ENCODE assay signal across 8 mouse cellular contexts in genomic region chr8:86787891-86788420, GRCm38 (mm10). TPM values are rescaled to one million over a fixed set of nuclear protein-coding genes. Genes with fewer than 3 reads are reported as not detected.
DNase-seq lines count a peak whose midpoint lies in the region; ATAC-seq and TF ChIP-seq lines count a peak whose summit lies in the region.

No protein-coding gene starts in this region.

- H3K27me3 ChIP-seq in intestine, embryonic 15.5 days (replicated peaks) = no peaks in the 10 kb centered on the region

- 64% methylated on average over 12 of the region's 12 CpGs for WGBS in intestine, embryonic 15.5 days

- H3K36me3 ChIP-seq in intestine, embryonic 15.5 days = no peaks in the 10 kb centered on the region

- H3K4me2 ChIP-seq in intestine, embryonic 15.5 days (replicated peaks) = no peak overlapping the region

- no peak for ATAC-seq in intestine, embryonic 15.5 days

- peak overlapping the region; percentile 23 for H3K27ac ChIP-seq in embryonic fibroblast, embryonic 13.5 days (ENCODE audit: insufficient read depth, low read length)
- H3K27ac ChIP-seq in intestine, embryonic 15.5 days = 0 out of 2 replicates have a peak overlapping the region, but pooled peaks have one; percentile 9

- TF ChIP-seq POLR2A in embryonic fibroblast, embryonic 13.5 days (IDR thresholded peaks at IDR 0.05; ENCODE audit: low read depth, low read length) = no peak

- TF ChIP-seq CTCF in embryonic fibroblast, embryonic 13.5 days (IDR thresholded peaks at IDR 0.05; ENCODE audit: borderline replicate concordance, insufficient read depth, low read length) = no peak

- H3K9me3 ChIP-seq in intestine, embryonic 15.5 days = no peaks in the 10 kb centered on the region

- H3K9ac ChIP-seq in intestine, embryonic 15.5 days = no peak overlapping the region

- no peaks in the 10 kb centered on the region; the same call in 1 of the 2 replicates for H3K4me1 ChIP-seq in embryonic fibroblast, embryonic 13.5 days (ENCODE audit: control insufficient read depth, insufficient read depth, low read length)
- H3K4me1 ChIP-seq in intestine, embryonic 15.5 days (replicated peaks) = 0 out of 2 replicates have a peak, but pooled peaks cover 3% of the 10 kb centered on the region

- peak; percentile 32 to 36 for DNase-seq in cerebellum, postnatal 14 days
- DNase-seq in cerebellum, adult 8-10 months = no peak
- peak; percentile 39 to 71 for DNase-seq in lung, postnatal 4 days
- DNase-seq in thymus, postnatal 14 days = no peak
- DNase-seq in T-cell, adult 2 months (ENCODE audit: low spot score) = no peak
- no peak for DNase-seq in layer of hippocampus, adult 18-20 months (ENCODE audit: low spot score in 2 of 2)

- H3K4me3 ChIP-seq in embryonic fibroblast, embryonic 13.5 days (ENCODE audit: insufficient read depth, low read length) = no peak overlapping the region
- no peak overlapping the region for H3K4me3 ChIP-seq in intestine, embryonic 15.5 days (replicated peaks)

RNA-seq across cellular contexts. Expression of gene Siah1a, which starts 42.2 kb away (rescaled TPM):
- 18.0 and 23.9 TPM in 2 replicates for polyA plus RNA-seq in embryonic fibroblast, embryonic 13.5 days (2011; ENCODE audit: insufficient read length, low read depth, missing spikeins)
- polyA plus RNA-seq in intestine, embryonic 15.5 days (2015; fragmentation: Nextera tagmentation; extraction: Ambion mirVana) = 31.2 and 36.1 TPM in 2 replicates
- total RNA-seq in layer of hippocampus, adult 18-20 months (2021) = 10 to 100 TPM; 29.1 to 29.2 TPM

RNA-seq across cellular contexts. Expression of gene Gm10638, which starts 42.5 kb away (rescaled TPM):
- 0.58 and 1.3 TPM in 2 replicates for polyA plus RNA-seq in embryonic fibroblast, embryonic 13.5 days (2011; ENCODE audit: insufficient read length, low read depth, missing spikeins)
- polyA plus RNA-seq in intestine, embryonic 15.5 days (2015; fragmentation: Nextera tagmentation; extraction: Ambion mirVana) = 2.9 and 3.7 TPM in 2 replicates
- 1 to 10 TPM; 2.6 to 3.6 TPM for total RNA-seq in layer of hippocampus, adult 18-20 months (2021)

Comparison
In these comparisons a context has a peak if more than half of its experiments do, and no peak if none do; other contexts are left out.
1. DNase-seq: peak in cerebellum, postnatal 14 days (2 of 2) and lung, postnatal 4 days (2 of 2); none in cerebellum, adult 8-10 months (single experiment), thymus, postnatal 14 days (single experiment), T-cell, adult 2 months (single experiment) and layer of hippocampus, adult 18-20 months (0 of 2).